8 mouse cellular contexts compared by ENCODE assay signal in genomic region chr7:93079785-93080730, GRCm38 (mm10). TPM values are rescaled to one million over a fixed set of nuclear protein-coding genes. Genes with fewer than 3 reads are reported as not detected.
DNase-seq lines count a peak whose midpoint lies in the region; ATAC-seq lines count a peak whose summit lies in the region.

TSS of gene Fam181b (plus strand) at chr7:93079865.

- ATAC-seq in common myeloid progenitor, adult 5-6 weeks (replicated peaks; ENCODE audit: low read depth, poor library complexity, severe bottlenecking) = peak; percentile 90
- peak; percentile 96 for ATAC-seq in hindbrain, embryonic 16.5 days

- peak; percentile 64 for DNase-seq in adrenal gland, adult 8-10 months
- DNase-seq in gastrocnemius, postnatal 10 days = peak; percentile 51
- DNase-seq in left cerebral cortex, adult 9 months (ENCODE audit: low spot score in 2 of 2) = peak; percentile 36 to 61
- DNase-seq in lung, postnatal 4 days = peak; percentile 71 to 79
- peak; percentile 90 to 91 for DNase-seq in right cerebral cortex, postnatal 10 days (ENCODE audit: low spot score in 2 of 2)
- no peak for DNase-seq in thymus, postnatal 0 days (ENCODE audit: low spot score)

- H3K27me3 ChIP-seq in hindbrain, embryonic 16.5 days (replicated peaks; ENCODE audit: control insufficient read depth, insufficient read depth, low read length) = no peaks in the 10 kb centered on the region

- H3K4me1 ChIP-seq in hindbrain, embryonic 16.5 days (ENCODE audit: control insufficient read depth, insufficient read depth, low read depth, low read length) = peaks cover 10% of the 10 kb centered on the region

- no peaks in the 10 kb centered on the region for H3K36me3 ChIP-seq in hindbrain, embryonic 16.5 days (ENCODE audit: control insufficient read depth, insufficient read depth, low read length)

- peak within 1 kb of the TSS; percentile 82 for H3K27ac ChIP-seq in hindbrain, embryonic 16.5 days (ENCODE audit: low read depth, low read length)

- H3K4me3 ChIP-seq in hindbrain, embryonic 16.5 days (ENCODE audit: low read length) = peak within 1 kb of the TSS; percentile 81

- WGBS in hindbrain, embryonic 16.5 days = under 1% methylated on average over 78 of the region's 96 CpGs

- peak within 1 kb of the TSS; percentile 92 for H3K9ac ChIP-seq in hindbrain, embryonic 16.5 days (ENCODE audit: low read depth, low read length)

- peak within 1 kb of the TSS; percentile 79 for H3K4me2 ChIP-seq in hindbrain, embryonic 16.5 days (ENCODE audit: low read length)

- H3K9me3 ChIP-seq in hindbrain, embryonic 16.5 days (ENCODE audit: control insufficient read depth, low read length) = no peaks in the 10 kb centered on the region

RNA-seq across cellular contexts. Expression of gene Fam181b, which starts in this region (rescaled TPM):
- total RNA-seq in adrenal gland, adult 8-10 months (2022) = 1 to 10 TPM; 2.6 to 9.5 (median 6.3) TPM
- total RNA-seq in common myeloid progenitor, adult 5-6 weeks (2017) = not detected in 2 replicates
- 1 to 10 TPM; 2.3 to 3.6 TPM for total RNA-seq in gastrocnemius, postnatal 10 days (2021)
- 47.5 and 48.9 TPM in 2 replicates for polyA plus RNA-seq in hindbrain, embryonic 16.5 days (2015; fragmentation: Nextera tagmentation; extraction: Ambion mirVana)
- polyA plus RNA-seq in thymus, postnatal 0 days (2015; fragmentation: Nextera tagmentation; extraction: Ambion mirVana) = 2.6 and 3.3 TPM in 2 replicates

Comparison
In these comparisons a context has a peak if more than half of its experiments do, and no peak if none do; other contexts are left out.
1. RNA of gene Fam181b (polyA plus RNA-seq): 47.5 to 48.9 TPM in hindbrain, embryonic 16.5 days; 2.6 to 3.3 TPM in thymus, postnatal 0 days; every median in the first group is over 10 times any median in the second.
2. Peak in ATAC-seq in common myeloid progenitor, adult 5-6 weeks; RNA of the gene not detected or under 1 TPM.